Mouse (Mus musculus) CH12.LX (cell line): ENCODE measurements around the gene Bzw1.

Experiments used
- CTCF ChIP-seq, 2 experiments: IDR thresholded peaks in 1 of 2; conservative IDR thresholded peaks in 1 of 2; 2 replicates each; pipeline ENCODE4 v1.5.1; 2011 to 2012; ENCODE audit warnings: low read depth in 2 of 2, low read length in 2 of 2, improper control_type of control experiment in 1 of 2, inconsistent platforms in 1 of 2, mild to moderate bottlenecking in 1 of 2, moderate library complexity in 1 of 2
- IRF4 ChIP-seq: IDR thresholded peaks from 2 replicates; pipeline ENCODE4 v1.6.1; 2014; ENCODE audit warnings: low read depth, mild to moderate bottlenecking, inconsistent platforms, low read length, improper control_type of control experiment
- MXI1 ChIP-seq: IDR thresholded peaks from 2 replicates; pipeline ENCODE4 v1.6.1; 2011; ENCODE audit warnings: mild to moderate bottlenecking, low read depth, low read length, improper control_type of control experiment
- POLR2A ChIP-seq: IDR thresholded peaks from 2 replicates; pipeline ENCODE4 v1.6.1; 2011; ENCODE audit warnings: low read depth, mild to moderate bottlenecking, improper control_type of control experiment, low read length
- RAD21 ChIP-seq: IDR thresholded peaks from 2 replicates; pipeline ENCODE4 v1.6.1; 2011; ENCODE audit warnings: low read depth, mild to moderate bottlenecking, low read length, improper control_type of control experiment, moderate library complexity
- SMC3 ChIP-seq: IDR thresholded peaks from 2 replicates; pipeline ENCODE4 v1.6.1; 2011; ENCODE audit warnings: low read depth, low read length, improper control_type of control experiment
- TCF12 ChIP-seq: IDR thresholded peaks from 2 replicates; pipeline ENCODE4 v1.6.1; 2014; ENCODE audit warnings: low read depth, mild to moderate bottlenecking, inconsistent platforms, low read length, improper control_type of control experiment

DNA sequence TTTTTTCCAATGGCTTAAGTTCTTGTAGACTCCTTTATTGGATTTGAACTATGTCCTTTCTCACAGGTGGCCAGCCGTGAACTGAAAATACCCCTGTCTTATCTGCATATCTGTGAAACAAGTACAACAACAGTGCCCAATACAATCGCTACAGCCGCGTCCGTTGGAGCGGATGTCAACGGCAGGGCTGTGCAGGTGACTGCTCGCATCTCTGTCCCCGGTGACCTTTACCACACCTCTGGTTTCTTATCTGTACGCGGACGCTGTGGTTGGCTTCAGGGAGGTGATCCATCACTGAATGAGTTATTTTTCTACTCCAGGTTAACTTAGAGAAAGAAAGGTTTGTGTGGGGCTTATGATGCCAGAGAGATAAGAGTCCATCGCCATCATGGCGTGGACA lies 46.5 kb upstream of the Bzw1 start:
- TF ChIP-seq MXI1 (no peak), CTCF (conservative IDR thresholded peaks at IDR 0.05 in 1 of 2, IDR thresholded peaks at IDR 0.05 in 1 of 2; ENCODE audit: low read depth in 2 of 2, low read length in 2 of 2) (no peak), POLR2A (no peak), TCF12 (no peak), RAD21 (no peak), SMC3 (no peak), IRF4 (no peak)
